Mouse (Mus musculus): ENCODE data around the gene Gsta3. TPM values are rescaled to one million over a fixed set of nuclear protein-coding genes. Genes with fewer than 3 reads are reported as not detected.
"Not testable (repeated sequence)": the region's sequence is repeated elsewhere in the genome, so short reads cannot be mapped to it uniquely, and the experiment has no call there.

Gene Gsta3
- total RNA-seq, 1 experiment, result 11.7 TPM

DNA sequence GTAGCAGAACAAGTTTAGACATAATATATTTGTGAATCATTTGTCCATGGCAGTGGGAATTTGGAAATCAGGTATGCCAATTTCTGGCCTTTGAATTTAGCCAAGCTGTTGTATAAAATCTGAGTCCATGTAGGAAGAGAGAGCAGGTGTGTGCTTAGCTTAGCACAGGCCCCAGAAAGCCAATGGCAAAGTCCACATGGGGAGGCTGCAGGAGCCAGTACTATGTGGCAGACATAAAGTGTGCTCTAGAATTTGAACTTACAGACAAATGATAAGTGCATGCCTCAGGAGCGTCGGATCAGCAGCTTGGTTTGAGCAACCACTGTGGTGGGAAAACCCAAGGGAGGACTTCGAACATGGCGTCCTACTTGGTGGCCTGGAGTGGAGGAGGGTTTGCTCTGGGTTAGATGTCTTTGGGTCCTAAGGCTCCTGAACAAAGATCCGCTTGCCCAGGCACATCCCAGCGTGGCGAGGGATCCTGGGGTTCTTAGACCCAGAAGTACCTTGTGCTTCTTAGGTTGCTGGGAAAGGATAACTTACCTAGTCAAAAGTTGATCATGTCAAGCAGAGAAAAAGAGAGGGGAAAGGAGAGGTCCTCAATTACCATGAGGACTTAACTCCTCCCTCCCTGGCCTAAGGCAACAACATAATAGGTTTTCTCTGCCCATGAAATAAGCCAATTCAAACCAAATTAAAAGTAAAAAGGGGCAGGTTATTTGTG lies 15.4 kb downstream of the Gsta3 start:
- Histone ChIP-seq H3K4me3 (ENCODE audit: insufficient read depth in 1 of 2, low read depth in 1 of 2, low read length in 2 of 2, poor library complexity in 1 of 2, severe bottlenecking in 1 of 2) (peak overlapping the region in 1 of 2 experiments; percentile 44; a peak in 2 of 4 replicates), H3K4me1 (ENCODE audit: control insufficient read depth in 2 of 2, insufficient read depth in 2 of 2, low read length in 2 of 2, poor library complexity in 1 of 2) (peaks cover 9 to 11% of the 10 kb centered on the region in 2 experiments; a peak in 3 of 4 replicates), H3K36me3 (ENCODE audit: control insufficient read depth, insufficient read depth, low read length, poor library complexity, severe bottlenecking) (peaks cover 2% of the 10 kb centered on the region; the same call in 1 of the 2 replicates), H3K27ac (ENCODE audit: insufficient read depth, low read depth, low read length, poor library complexity, severe bottlenecking) (peak overlapping the region; percentile 98), H3K9me3 (ENCODE audit: control insufficient read depth, insufficient read depth, low read depth, low read length) (no peaks in the 10 kb centered on the region), H3K9ac (ENCODE audit: insufficient read depth, low read depth, low read length, poor library complexity, severe bottlenecking) (peak overlapping the region; percentile 59; the same call in 1 of the 2 replicates)
- TF ChIP-seq HCFC1 (IDR thresholded peaks at IDR 0.05; ENCODE audit: borderline replicate concordance, insufficient read depth, low read length) (no peak), CHD2 (IDR thresholded peaks at IDR 0.05; ENCODE audit: low read depth, low read length) (no peak), MAFK (IDR thresholded peaks at IDR 0.05; ENCODE audit: insufficient read depth, low read depth, low read length) (no peak), ZC3H11A (IDR thresholded peaks at IDR 0.05; ENCODE audit: borderline replicate concordance, low read depth, low read length) (no peak), ZNF384 (IDR thresholded peaks at IDR 0.05; ENCODE audit: low read depth, low read length) (no peak)
- no peak for DNase-seq (ENCODE audit: low read depth, low spot score)
- in situ Hi-C loops (cut with MboI; ENCODE audit: low sequenced_read_pairs in 2 of 2, unreplicated experiment in 2 of 2), result no loop called here

DNA sequence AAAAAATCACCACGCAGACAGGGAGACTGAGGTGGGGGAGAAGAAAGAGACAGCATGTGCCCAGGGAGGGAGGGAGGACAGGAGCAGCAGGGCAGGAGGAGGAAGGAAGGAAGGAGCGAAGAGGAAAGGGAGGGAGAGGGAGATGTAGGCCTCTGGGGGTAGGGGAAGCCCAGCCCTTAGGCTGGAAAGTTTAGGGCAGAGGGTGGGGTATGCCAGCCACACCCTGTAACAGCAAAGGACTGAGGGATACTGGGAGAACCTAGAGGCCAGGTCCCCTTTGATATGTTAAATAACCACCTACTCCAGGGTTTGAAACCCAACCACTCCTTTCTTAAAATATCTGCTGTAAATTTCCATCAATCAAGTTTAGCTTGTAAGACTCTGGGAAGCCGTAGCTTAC lies 16.0 kb downstream of the Gsta3 start:
- H3K4me1 ChIP-seq (ENCODE audit: control insufficient read depth in 2 of 2, insufficient read depth in 2 of 2, low read length in 2 of 2, poor library complexity in 1 of 2), result peaks cover 9 to 11% of the 10 kb centered on the region in 2 experiments; a peak in 3 of 4 replicates
- in situ Hi-C loops (cut with MboI; ENCODE audit: low sequenced_read_pairs in 2 of 2, unreplicated experiment in 2 of 2), result no loop called here
- H3K27ac ChIP-seq (ENCODE audit: insufficient read depth, low read depth, low read length, poor library complexity, severe bottlenecking), result peak overlapping the region; percentile 98
- peak overlapping the region in 1 of 2 experiments; percentile 44; a peak in 2 of 4 replicates for H3K4me3 ChIP-seq (ENCODE audit: insufficient read depth in 1 of 2, low read depth in 1 of 2, low read length in 2 of 2, poor library complexity in 1 of 2, severe bottlenecking in 1 of 2)
- peaks cover 2% of the 10 kb centered on the region; the same call in 1 of the 2 replicates for H3K36me3 ChIP-seq (ENCODE audit: control insufficient read depth, insufficient read depth, low read length, poor library complexity, severe bottlenecking)
- DNase-seq (ENCODE audit: low read depth, low spot score), result peak; percentile 75
- no peak for TF ChIP-seq ZC3H11A (IDR thresholded peaks at IDR 0.05; ENCODE audit: borderline replicate concordance, low read depth, low read length)
- TF ChIP-seq CHD2 (IDR thresholded peaks at IDR 0.05; ENCODE audit: low read depth, low read length), result no peak
- TF ChIP-seq HCFC1 (IDR thresholded peaks at IDR 0.05; ENCODE audit: borderline replicate concordance, insufficient read depth, low read length), result no peak
- TF ChIP-seq ZNF384 (IDR thresholded peaks at IDR 0.05; ENCODE audit: low read depth, low read length), result no peak
- no peak for TF ChIP-seq MAFK (IDR thresholded peaks at IDR 0.05; ENCODE audit: insufficient read depth, low read depth, low read length)
- peak overlapping the region; percentile 26; the same call in 1 of the 2 replicates for H3K9ac ChIP-seq (ENCODE audit: insufficient read depth, low read depth, low read length, poor library complexity, severe bottlenecking)
- H3K9me3 ChIP-seq (ENCODE audit: control insufficient read depth, insufficient read depth, low read depth, low read length), result no peaks in the 10 kb centered on the region

DNA sequence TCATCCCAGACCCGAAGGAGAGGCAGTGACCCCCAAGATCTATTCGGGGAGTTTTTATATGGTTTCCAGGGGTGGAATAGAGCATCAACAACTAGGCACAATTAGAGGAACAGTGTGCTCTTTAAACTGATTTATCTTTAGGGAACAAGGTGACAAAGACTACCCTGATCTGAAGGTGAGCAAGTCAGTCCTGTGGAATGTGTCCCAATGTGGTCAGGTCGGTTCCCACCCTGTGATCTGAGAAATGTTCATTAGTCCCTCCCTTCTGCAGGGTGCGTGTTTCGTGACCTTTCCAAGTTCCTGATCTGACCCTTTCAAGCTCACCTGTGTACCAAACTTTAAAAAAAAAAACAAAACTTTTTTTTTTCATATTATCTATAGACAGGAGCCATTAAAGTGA lies 16.5 kb downstream of the Gsta3 start:
- Histone ChIP-seq H3K9ac (ENCODE audit: insufficient read depth, low read depth, low read length, poor library complexity, severe bottlenecking) (no peak overlapping the region; the same call in 1 of the 2 replicates), H3K4me3 (ENCODE audit: insufficient read depth in 1 of 2, low read depth in 1 of 2, low read length in 2 of 2, poor library complexity in 1 of 2, severe bottlenecking in 1 of 2) (peak overlapping the region in 1 of 2 experiments; percentile 26; a peak in 1 of 4 replicates), H3K4me1 (ENCODE audit: control insufficient read depth in 2 of 2, insufficient read depth in 2 of 2, low read length in 2 of 2, poor library complexity in 1 of 2) (peaks cover 9 to 11% of the 10 kb centered on the region in 2 experiments; a peak in 3 of 4 replicates), H3K9me3 (ENCODE audit: control insufficient read depth, insufficient read depth, low read depth, low read length) (no peaks in the 10 kb centered on the region), H3K36me3 (ENCODE audit: control insufficient read depth, insufficient read depth, low read length, poor library complexity, severe bottlenecking) (peaks cover 2% of the 10 kb centered on the region; the same call in 1 of the 2 replicates), H3K27ac (ENCODE audit: insufficient read depth, low read depth, low read length, poor library complexity, severe bottlenecking) (peak overlapping the region; percentile 92; the same call in 1 of the 2 replicates)
- in situ Hi-C loops (cut with MboI; ENCODE audit: low sequenced_read_pairs in 2 of 2, unreplicated experiment in 2 of 2), result no loop called here
- DNase-seq (ENCODE audit: low read depth, low spot score), result peak; percentile 42
- TF ChIP-seq HCFC1 (IDR thresholded peaks at IDR 0.05; ENCODE audit: borderline replicate concordance, insufficient read depth, low read length), result no peak
- TF ChIP-seq ZNF384 (IDR thresholded peaks at IDR 0.05; ENCODE audit: low read depth, low read length), result no peak
- no peak for TF ChIP-seq CHD2 (IDR thresholded peaks at IDR 0.05; ENCODE audit: low read depth, low read length)
- no peak for TF ChIP-seq MAFK (IDR thresholded peaks at IDR 0.05; ENCODE audit: insufficient read depth, low read depth, low read length)
- TF ChIP-seq ZC3H11A (IDR thresholded peaks at IDR 0.05; ENCODE audit: borderline replicate concordance, low read depth, low read length), result no peak

DNA sequence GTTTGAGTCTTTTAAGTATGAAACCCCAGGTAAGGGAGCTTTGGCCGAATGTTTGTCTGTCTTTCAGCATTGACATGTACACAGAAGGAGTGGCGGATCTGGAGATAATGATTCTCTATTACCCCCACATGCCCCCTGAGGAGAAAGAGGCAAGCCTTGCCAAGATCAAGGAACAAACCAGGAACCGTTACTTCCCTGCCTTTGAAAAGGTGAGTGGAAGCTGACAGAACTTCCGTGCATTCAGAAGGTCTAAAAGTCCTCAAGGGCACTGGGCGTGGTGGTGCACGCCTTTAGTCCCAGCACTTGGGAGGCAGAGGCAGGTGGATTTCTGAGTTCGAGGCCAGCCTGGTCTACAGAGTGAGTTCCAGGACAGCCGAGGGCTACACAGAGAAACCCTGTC lies 19.6 kb downstream of the Gsta3 start:
- in situ Hi-C loops (cut with MboI; ENCODE audit: low sequenced_read_pairs in 2 of 2, unreplicated experiment in 2 of 2), result not testable (repeated sequence)

More for the DNA sequence above, 19.6 kb downstream of the Gsta3 start:
- H3K36me3 ChIP-seq (ENCODE audit: control insufficient read depth, insufficient read depth, low read length, poor library complexity, severe bottlenecking); H3K4me1 ChIP-seq (ENCODE audit: control insufficient read depth in 2 of 2, insufficient read depth in 2 of 2, low read length in 2 of 2, poor library complexity in 1 of 2); H3K27ac ChIP-seq (ENCODE audit: insufficient read depth, low read depth, low read length, poor library complexity, severe bottlenecking); H3K9ac ChIP-seq (ENCODE audit: insufficient read depth, low read depth, low read length, poor library complexity, severe bottlenecking); H3K4me3 ChIP-seq (ENCODE audit: insufficient read depth in 1 of 2, low read depth in 1 of 2, low read length in 2 of 2, poor library complexity in 1 of 2, severe bottlenecking in 1 of 2); H3K9me3 ChIP-seq (ENCODE audit: control insufficient read depth, insufficient read depth, low read depth, low read length): not testable (repeated sequence)
- DNase-seq (ENCODE audit: low read depth, low spot score), result peak; percentile 51

Measured in ES-E14 (cell line).